Mouse (Mus musculus) heart, embryonic 10.5 days (tissue): Measurements from ENCODE around the gene Cdc42ep3. TPM values are rescaled to one million over a fixed set of nuclear protein-coding genes. Genes with fewer than 3 reads are reported as not detected.

Source experiments
- DNase-seq: peaks from one replicate; pipeline ENCODE4 v3.0.0-alpha.2; 2017; ENCODE audit warnings: low spot score
- H3K27ac ChIP-seq: fragments of 300-500 bp; sonication (generic); 2 replicates; pipeline ENCODE4 v1.5.1; 2016; ENCODE audit warnings: mild to moderate bottlenecking
- H3K27me3 ChIP-seq: fragments of 300-500 bp; sonication (generic); 2 replicates; pipeline ENCODE4 v1.6.1; 2016; ENCODE audit warnings: mild to moderate bottlenecking; ENCODE audit not compliant: poor library complexity, insufficient read depth, severe bottlenecking
- H3K36me3 ChIP-seq: fragments of 300-500 bp; sonication (generic); 2 replicates; pipeline ENCODE4 v1.6.1; 2016; ENCODE audit warnings: mild to moderate bottlenecking, moderate library complexity
- H3K4me1 ChIP-seq: fragments of 300-500 bp; sonication (generic); 2 replicates; pipeline ENCODE4 v1.6.1; 2016; ENCODE audit warnings: mild to moderate bottlenecking
- H3K4me3 ChIP-seq: fragments of 300-500 bp; sonication (generic); 2 replicates; pipeline ENCODE4 v1.5.1; 2016; ENCODE audit warnings: mild to moderate bottlenecking, moderate library complexity
- H3K9me3 ChIP-seq: fragments of 300-500 bp; sonication (generic); 2 replicates; pipeline ENCODE4 v1.6.1; 2016; ENCODE audit warnings: mild to moderate bottlenecking, moderate library complexity
- WGBS: fragments of 180-500 bp; shearing (Covaris S2); methylation state at CpG from one replicate; pipeline ENCODE4 v1.1.7; 2016; 5-methylcytosine and 5-hydroxymethylcytosine counted together
- polyA plus RNA-seq: library from polyadenylated mRNA; unstranded; fragments of >200 nt; fragmentation: Nextera tagmentation; extraction: Ambion mirVana; gene quantifications from 2 replicates; pipeline ENCODE4 v1.2.1, GENCODE M21; 2016

Gene Cdc42ep3
- polyA plus RNA-seq, 1 experiment from 2014 or later, result 27.8 TPM

- no peaks in the 10 kb centered on the region for H3K27me3 ChIP-seq
- H3K9me3 ChIP-seq, result no peaks in the 10 kb centered on the region
- peaks cover 16% of the 10 kb centered on the region for H3K4me1 ChIP-seq
- H3K36me3 ChIP-seq, result no peaks in the 10 kb centered on the region
- peak overlapping the region; percentile 26; the same call in 1 of the 2 replicates for H3K27ac ChIP-seq
- 65% methylated on average over 1 of the region's 1 CpGs for WGBS
- no peak for DNase-seq
- H3K4me3 ChIP-seq, result no peak overlapping the region
These were observed 55.0 kb downstream of the Cdc42ep3 start for GRCm38 (mm10) chr17:79299925-79300324.

- DNase-seq, result no peak
- Histone ChIP-seq H3K4me1 (peaks cover 16% of the 10 kb centered on the region), H3K27ac (no peak overlapping the region), H3K27me3 (no peaks in the 10 kb centered on the region), H3K4me3 (no peak overlapping the region), H3K9me3 (no peaks in the 10 kb centered on the region), H3K36me3 (no peaks in the 10 kb centered on the region)
These were observed 55.9 kb downstream of the Cdc42ep3 start for GRCm38 (mm10) chr17:79298968-79299367.

DNA sequence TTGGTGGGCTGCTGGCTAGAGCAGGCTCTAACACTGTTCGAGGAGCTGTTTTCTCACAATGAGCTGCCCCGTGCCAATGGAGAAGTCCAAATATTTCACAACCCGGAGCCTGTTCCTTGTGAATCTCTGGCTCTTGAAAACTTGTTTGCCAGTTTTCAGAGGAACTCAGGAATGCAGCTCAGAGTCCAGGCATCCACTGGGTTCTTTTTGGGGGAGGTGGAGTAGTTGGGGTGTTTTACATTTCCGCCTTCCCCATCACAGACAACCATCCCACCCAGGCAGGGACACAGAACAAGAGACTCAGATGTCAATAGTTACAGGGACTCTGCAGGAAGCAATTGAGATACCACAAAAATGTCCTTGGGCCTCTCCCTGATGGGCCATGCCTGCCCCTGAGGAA, 59.0 kb downstream of the Cdc42ep3 start:
- H3K27ac ChIP-seq, result peak overlapping the region; percentile 59; the same call in 1 of the 2 replicates
- 52% methylated on average over 4 of the region's 4 CpGs for WGBS
- no peak for DNase-seq
- peaks cover 16% of the 10 kb centered on the region for H3K4me1 ChIP-seq
- no peaks in the 10 kb centered on the region for H3K27me3 ChIP-seq
- no peaks in the 10 kb centered on the region for H3K9me3 ChIP-seq
- H3K36me3 ChIP-seq, result no peaks in the 10 kb centered on the region
- no peak overlapping the region for H3K4me3 ChIP-seq

DNA sequence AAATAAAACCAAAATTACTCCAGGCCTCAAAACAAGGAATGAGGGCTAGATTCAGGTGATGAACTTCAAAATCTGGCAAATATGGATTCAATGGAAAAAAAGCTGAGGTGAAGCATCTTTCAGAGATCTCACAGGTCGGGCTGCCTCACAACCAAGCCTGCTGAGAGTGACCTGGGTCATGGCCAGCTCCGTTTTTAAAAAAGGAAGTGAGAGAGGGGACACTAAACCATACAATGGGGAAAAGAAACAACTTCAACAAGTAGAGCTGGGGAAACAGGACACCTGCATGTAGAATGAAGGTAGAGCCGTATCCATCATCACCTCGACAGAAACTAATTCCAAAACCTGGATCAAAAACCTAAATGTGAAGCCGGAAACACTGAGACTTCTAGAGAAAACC, 63.2 kb downstream of the Cdc42ep3 start:
- WGBS, result 76% methylated on average over 5 of the region's 5 CpGs
- H3K9me3 ChIP-seq, result no peaks in the 10 kb centered on the region
- no peaks in the 10 kb centered on the region for H3K27me3 ChIP-seq
- H3K36me3 ChIP-seq, result no peaks in the 10 kb centered on the region
- H3K4me3 ChIP-seq, result no peak overlapping the region
- peaks cover 10% of the 10 kb centered on the region for H3K4me1 ChIP-seq
- no peak for DNase-seq
- no peak overlapping the region for H3K27ac ChIP-seq

GRCm38 (mm10) chr17:79290697-79291096, 64.2 kb downstream of the Cdc42ep3 start:
- peaks cover 3% of the 10 kb centered on the region; the same call in 1 of the 2 replicates for H3K4me1 ChIP-seq
- no peak overlapping the region for H3K4me3 ChIP-seq
- H3K27ac ChIP-seq, result no peak overlapping the region
- WGBS, result 60% methylated on average over 2 of the region's 2 CpGs
- DNase-seq, result no peak
- no peaks in the 10 kb centered on the region for H3K9me3 ChIP-seq
- H3K27me3 ChIP-seq, result no peaks in the 10 kb centered on the region
- no peaks in the 10 kb centered on the region for H3K36me3 ChIP-seq

GRCm38 (mm10) chr17:79287302-79287701, 67.6 kb downstream of the Cdc42ep3 start:
- Histone ChIP-seq H3K27me3 (no peaks in the 10 kb centered on the region), H3K4me1 (0 out of 2 replicates have a peak, but pooled peaks cover 3% of the 10 kb centered on the region), H3K9me3 (no peaks in the 10 kb centered on the region), H3K4me3 (no peak overlapping the region), H3K36me3 (no peaks in the 10 kb centered on the region), H3K27ac (no peak overlapping the region)
- no peak for DNase-seq
- 65% methylated on average over 13 of the region's 13 CpGs for WGBS

DNA sequence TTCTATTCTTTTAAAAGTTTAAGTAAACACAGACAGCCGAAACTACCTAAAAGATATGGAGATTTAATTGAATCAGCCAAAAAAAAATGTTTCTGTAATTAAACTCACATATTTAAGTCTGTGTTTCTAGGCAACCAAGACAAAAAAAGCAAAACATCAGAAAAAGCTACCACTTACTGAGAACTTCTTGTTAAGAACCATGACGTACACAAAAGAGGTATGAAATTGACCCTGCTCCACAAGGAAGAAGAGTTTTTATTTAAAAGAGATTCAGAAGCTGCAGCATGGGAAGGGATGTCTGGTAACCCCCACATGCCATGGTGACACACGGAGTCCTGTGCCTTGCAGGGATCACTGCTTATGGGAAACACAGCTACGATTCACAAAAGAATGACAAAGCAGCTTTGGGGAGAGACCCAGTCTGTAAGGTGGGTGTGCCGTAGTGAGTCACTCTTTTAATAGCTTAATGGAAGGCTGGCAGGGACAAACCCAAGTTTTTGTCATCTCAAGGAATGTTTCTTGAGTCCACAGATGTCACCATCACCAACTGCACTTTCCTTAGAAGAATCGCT, 69.8 kb downstream of the Cdc42ep3 start:
- no peak overlapping the region for H3K27ac ChIP-seq
- H3K4me1 ChIP-seq, result 0 out of 2 replicates have a peak, but pooled peaks cover 3% of the 10 kb centered on the region
- H3K27me3 ChIP-seq, result no peaks in the 10 kb centered on the region
- H3K4me3 ChIP-seq, result no peak overlapping the region
- no peaks in the 10 kb centered on the region for H3K9me3 ChIP-seq
- H3K36me3 ChIP-seq, result no peaks in the 10 kb centered on the region
- DNase-seq, result no peak
- 80% methylated on average over 6 of the region's 6 CpGs for WGBS
